Mouse (Mus musculus): ENCODE results near the gene Naxd. TPM values are rescaled to one million over a fixed set of nuclear protein-coding genes. Genes with fewer than 3 reads are reported as not detected.
"Not testable (repeated sequence)": the region's sequence is repeated elsewhere in the genome, so short reads cannot be mapped to it uniquely, and the experiment has no call there.

Naxd gene
- total RNA-seq (2021), result 10 to 100 TPM; 48.7 to 53.4 TPM

GRCm38 (mm10) chr8:11497017-11497990 lies at the start of gene Naxd:
Gene Naxd (plus strand): TSS chr8:11497506.
- intact Hi-C loops (cut with DNase I), result no loop called here
- DNase-seq (ENCODE audit: low spot score in 2 of 2), result peak; percentile 90 to 94

GRCm38 (mm10) chr8:11447910-11448570 lies 49.3 kb upstream of the Naxd start:
- intact Hi-C loops (cut with DNase I), result no loop called here
- no peak for DNase-seq (ENCODE audit: low spot score in 2 of 2)

- no peak for DNase-seq (ENCODE audit: low spot score in 2 of 2)
- intact Hi-C loops (cut with DNase I), result loop anchor here (2.0 kb wide), 1 partner anchor 36 kb away; no protein-coding TSS in a partner anchor
Observed at GRCm38 (mm10) chr8:11450184-11451113, 46.9 kb upstream of the Naxd start.

GRCm38 (mm10) chr8:11452152-11452551 lies 45.2 kb upstream of the Naxd start:
- intact Hi-C loops (cut with DNase I), result no loop called here
- DNase-seq (ENCODE audit: low spot score in 2 of 2), result no peak

GRCm38 (mm10) chr8:11452559-11452958 lies 44.7 kb upstream of the Naxd start:
- intact Hi-C loops (cut with DNase I), result no loop called here
- no peak for DNase-seq (ENCODE audit: low spot score in 2 of 2)

- intact Hi-C loops (cut with DNase I), result no loop called here
- DNase-seq (ENCODE audit: low spot score in 2 of 2), result no peak
Observed at GRCm38 (mm10) chr8:11452974-11453373, 44.3 kb upstream of the Naxd start.

- intact Hi-C loops (cut with DNase I), result no loop called here
Observed at GRCm38 (mm10) chr8:11454228-11454627, 43.1 kb upstream of the Naxd start.

GRCm38 (mm10) chr8:11457278-11457677 lies 40.0 kb upstream of the Naxd start:
- intact Hi-C loops (cut with DNase I), result no loop called here
- DNase-seq (ENCODE audit: low spot score in 2 of 2), result no peak

More at GRCm38 (mm10) chr8:11454228-11454627, 43.1 kb upstream of the Naxd start:
- DNase-seq (ENCODE audit: low spot score in 2 of 2), result no peak

GRCm38 (mm10) chr8:11457981-11458836 lies 39.1 kb upstream of the Naxd start:
- no peak for DNase-seq (ENCODE audit: low spot score in 2 of 2)
- intact Hi-C loops (cut with DNase I), result no loop called here

GRCm38 (mm10) chr8:11459016-11459415 lies 38.3 kb upstream of the Naxd start:
- intact Hi-C loops (cut with DNase I), result no loop called here
- no peak for DNase-seq (ENCODE audit: low spot score in 2 of 2)

GRCm38 (mm10) chr8:11460934-11461333 lies 36.4 kb upstream of the Naxd start:
- no peak for DNase-seq (ENCODE audit: low spot score in 2 of 2)
- intact Hi-C loops (cut with DNase I), result no loop called here

- no peak for DNase-seq (ENCODE audit: low spot score in 2 of 2)
- intact Hi-C loops (cut with DNase I), result no loop called here
Observed at GRCm38 (mm10) chr8:11461847-11462246, 35.5 kb upstream of the Naxd start.

GRCm38 (mm10) chr8:11462641-11463040 lies 34.7 kb upstream of the Naxd start:
- DNase-seq (ENCODE audit: low spot score in 2 of 2), result no peak
- intact Hi-C loops (cut with DNase I), result no loop called here

- intact Hi-C loops (cut with DNase I), result no loop called here
- no peak for DNase-seq (ENCODE audit: low spot score in 2 of 2)
Observed at GRCm38 (mm10) chr8:11463541-11463888, 33.8 kb upstream of the Naxd start.

- intact Hi-C loops (cut with DNase I), result no loop called here
- no peak for DNase-seq (ENCODE audit: low spot score in 2 of 2)
Observed at GRCm38 (mm10) chr8:11463889-11464706, 33.2 kb upstream of the Naxd start.

- DNase-seq (ENCODE audit: low spot score in 2 of 2), result no peak
- intact Hi-C loops (cut with DNase I), result no loop called here
Observed at GRCm38 (mm10) chr8:11464707-11464964, 32.7 kb upstream of the Naxd start.

- DNase-seq (ENCODE audit: low spot score in 2 of 2), result no peak
Observed at GRCm38 (mm10) chr8:11465619-11466018, 31.7 kb upstream of the Naxd start.

GRCm38 (mm10) chr8:11466528-11466927 lies 30.8 kb upstream of the Naxd start:
- DNase-seq (ENCODE audit: low spot score in 2 of 2); intact Hi-C loops (cut with DNase I): not testable (repeated sequence)

More at GRCm38 (mm10) chr8:11465619-11466018, 31.7 kb upstream of the Naxd start:
- intact Hi-C loops (cut with DNase I), result no loop called here
